Mouse (Mus musculus) gastrocnemius, adult 8-10 months (tissue): ENCODE data around the gene Rpp25. TPM values are rescaled to one million over a fixed set of nuclear protein-coding genes. Genes with fewer than 3 reads are reported as not detected.
A peak's percentile ranks its signal among the peaks of the same experiment; 100 is the strongest.

Experiments used
- DNase-seq, 2 experiments: peaks; one replicate each; pipeline ENCODE4 v3.0.0; 2022; ENCODE audit warnings: low spot score in 2 of 2
- total RNA-seq, 4 experiments: library from RNA; stranded (reverse); gene quantifications; 2 replicates each; pipeline ENCODE4 v1.2.4; 2022

Gene Rpp25
- total RNA-seq, 4 experiments from 2014 or later: not detected

DNA sequence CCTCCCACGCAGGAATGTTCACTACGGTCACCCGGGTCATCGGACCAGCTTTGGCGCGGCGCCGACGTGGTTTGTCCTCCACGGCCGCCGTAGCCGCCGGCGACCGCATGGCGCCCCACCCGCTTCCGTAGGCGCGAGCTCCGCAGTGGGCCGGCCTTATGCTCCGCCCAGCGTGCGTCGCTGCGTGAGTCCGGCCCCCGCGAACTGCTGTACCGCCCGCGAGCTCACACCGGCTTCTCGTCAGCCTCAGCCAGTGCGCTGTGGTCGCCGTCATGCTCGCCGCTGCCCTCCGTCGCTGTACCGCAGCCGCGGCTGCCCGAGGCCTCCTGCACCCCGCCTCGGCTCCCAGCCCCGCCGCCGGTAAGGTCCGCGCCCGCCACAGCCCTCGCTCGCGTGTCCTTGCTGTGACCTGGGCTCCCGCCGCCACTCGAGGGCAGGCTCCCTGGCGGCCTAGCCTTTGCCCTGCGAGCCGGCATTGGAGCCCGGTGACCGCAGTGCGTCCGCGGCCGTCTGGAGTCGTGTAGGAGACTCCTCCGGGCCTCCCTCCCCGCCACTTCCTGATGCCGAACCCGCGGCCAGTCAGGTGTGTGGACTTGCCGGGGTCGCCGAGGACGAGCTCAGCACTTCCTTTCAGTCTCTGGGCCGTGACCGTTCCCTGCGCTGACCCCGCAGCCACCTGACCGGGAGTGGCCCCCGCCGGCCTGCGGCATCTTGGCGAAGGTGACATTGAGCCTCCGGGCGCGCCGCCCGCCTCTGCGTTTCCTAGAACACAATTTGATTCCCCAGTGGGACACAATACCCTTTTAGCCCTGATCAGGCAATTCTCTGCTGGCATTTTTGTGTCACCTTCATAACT, 17.5 kb downstream of the Rpp25 start, which contains the start of gene Cox5a:
Gene Cox5a (plus strand): TSS at position 219 of the 856 bp plus-strand sequence.
- DNase-seq: peak; percentile 86 to 94

DNA sequence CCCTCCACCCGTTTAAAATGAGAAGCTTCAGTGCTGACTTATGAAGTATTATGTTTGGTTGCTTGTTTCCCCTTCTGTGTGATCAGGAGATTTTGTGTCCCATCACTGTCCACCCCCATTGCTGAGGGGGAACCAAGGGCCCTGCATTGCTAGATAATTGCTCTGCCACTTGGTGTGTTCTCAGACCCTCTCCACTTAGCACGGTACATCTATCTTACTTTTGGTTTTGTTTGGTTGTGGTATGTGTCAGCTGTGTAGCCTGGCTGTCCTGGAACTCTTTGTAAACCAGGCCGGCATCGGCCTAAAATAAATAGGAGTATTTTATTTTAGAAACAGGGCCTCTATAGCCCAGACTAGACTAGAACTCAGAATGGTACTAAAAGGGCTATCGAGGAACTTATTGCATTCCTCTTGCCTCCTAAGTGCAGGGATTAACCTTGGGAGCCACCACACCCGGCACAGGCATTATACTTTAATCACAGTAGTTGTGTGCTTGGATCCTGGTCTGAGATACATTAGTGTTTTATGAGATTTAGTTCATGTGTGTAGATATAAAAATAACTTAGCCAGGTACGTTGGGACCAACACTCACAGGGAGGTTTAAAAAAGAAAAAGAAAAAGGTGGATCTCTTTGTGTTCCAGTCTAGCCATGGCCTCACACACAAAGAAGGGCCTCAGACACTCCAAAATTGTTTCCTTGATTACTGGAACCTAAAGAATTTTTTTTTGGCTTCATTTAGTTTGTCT, 18.5 kb downstream of the Rpp25 start:
- no peak for DNase-seq

- no peak for DNase-seq
Measured at GRCm38 (mm10) chr9:57522861-57523246, 19.0 kb downstream of the Rpp25 start.

DNA sequence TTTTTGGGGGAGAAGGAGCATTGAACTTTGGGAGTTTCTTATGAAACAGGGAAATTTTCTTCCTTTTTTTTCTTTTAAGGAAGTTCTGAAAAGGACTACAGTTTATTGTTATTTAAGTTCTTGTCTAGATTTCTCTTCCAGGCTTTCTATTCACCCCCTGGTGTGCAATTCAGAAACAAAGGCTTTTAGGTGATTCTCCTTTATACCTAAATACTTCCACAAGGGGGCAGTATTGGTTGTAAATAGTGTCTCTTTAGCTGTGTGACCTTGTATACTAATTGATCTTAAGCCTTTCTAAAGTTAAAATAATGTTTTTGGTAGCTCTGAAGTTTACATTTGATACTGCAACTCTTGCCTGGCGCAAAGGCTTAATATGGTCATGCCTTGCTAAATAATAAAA, 19.9 kb downstream of the Rpp25 start:
- no peak for DNase-seq

DNA sequence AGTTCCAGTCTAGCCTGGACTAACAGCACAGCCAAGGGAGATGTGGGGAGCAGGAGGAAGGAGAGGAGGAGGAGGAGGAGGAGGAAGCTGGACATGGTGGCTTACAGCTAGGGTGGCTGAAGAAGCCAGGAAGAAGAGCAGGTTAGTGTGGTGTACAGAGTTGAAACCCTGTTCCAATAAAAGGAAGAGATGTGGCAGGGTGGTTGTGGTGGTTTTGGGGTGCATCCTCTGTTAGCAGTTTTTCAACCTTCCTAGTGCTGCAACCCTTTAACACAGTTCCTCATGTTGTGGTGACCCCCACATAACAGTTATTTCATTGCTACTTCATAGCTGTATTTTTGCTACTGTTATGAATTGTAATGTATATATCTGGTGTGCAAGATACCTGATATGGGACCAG, 20.6 kb downstream of the Rpp25 start:
- no peak for DNase-seq

- no peak for DNase-seq
Measured at GRCm38 (mm10) chr9:57525516-57525915, 21.7 kb downstream of the Rpp25 start.

- no peak for DNase-seq
Measured at GRCm38 (mm10) chr9:57526435-57526834, 22.6 kb downstream of the Rpp25 start.

- no peak for DNase-seq
Measured at GRCm38 (mm10) chr9:57531946-57532345, 28.1 kb downstream of the Rpp25 start.

DNA sequence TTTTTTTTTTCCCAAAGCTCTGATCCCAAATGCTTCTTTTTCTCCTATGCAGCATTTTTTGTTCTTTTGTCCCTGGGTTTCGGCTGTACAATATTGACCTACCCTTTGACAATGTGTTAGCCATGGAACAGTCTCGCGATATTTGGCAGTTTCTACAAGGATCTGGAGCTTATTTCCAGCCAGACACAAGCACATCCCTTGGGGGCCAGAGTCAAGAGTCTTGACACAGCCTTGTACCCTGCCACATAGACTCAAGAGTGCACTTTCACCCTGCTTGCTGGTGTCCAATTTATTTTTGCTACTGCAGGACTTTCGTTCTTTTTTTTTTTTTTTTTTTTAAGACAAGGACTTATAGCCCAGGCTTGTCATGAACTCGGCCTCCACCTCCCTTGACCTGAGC, 32.5 kb downstream of the Rpp25 start:
- DNase-seq: no peak

- peak; percentile 84 to 85 for DNase-seq
Measured at GRCm38 (mm10) chr9:57537044-57537727, 33.4 kb downstream of the Rpp25 start, which contains the start of gene Fam219b. Gene Fam219b, plus strand, starts transcription at chr9:57537528.

GRCm38 (mm10) chr9:57537728-57538181, 33.9 kb downstream of the Rpp25 start:
- DNase-seq: no peak

GRCm38 (mm10) chr9:57539550-57539949, 35.7 kb downstream of the Rpp25 start:
- DNase-seq: no peak

DNA sequence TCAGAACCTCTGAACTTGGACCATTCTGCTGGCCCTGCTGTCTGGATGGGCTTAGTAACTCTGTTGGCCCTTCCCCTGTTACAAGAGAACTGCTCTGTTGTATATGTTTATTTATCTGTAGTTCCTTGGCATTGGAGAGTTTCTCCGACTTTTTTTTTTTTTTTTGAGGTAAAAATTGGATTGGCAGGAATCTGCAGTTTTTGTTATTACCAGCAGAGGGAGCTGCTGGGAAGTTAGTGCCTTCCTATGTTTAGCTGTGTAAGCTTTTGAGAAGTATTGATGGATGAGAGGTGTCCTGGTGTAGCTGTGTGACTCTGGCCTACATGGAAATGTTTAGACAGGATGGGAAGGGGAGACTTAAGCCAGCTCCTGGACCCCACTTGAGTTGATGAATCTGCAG, 37.5 kb downstream of the Rpp25 start:
- DNase-seq: no peak

- no peak for DNase-seq
Measured at GRCm38 (mm10) chr9:57543951-57544350, 40.1 kb downstream of the Rpp25 start.

- peak; percentile 53 to 57 for DNase-seq
Measured at GRCm38 (mm10) chr9:57547287-57547686, 43.5 kb downstream of the Rpp25 start.

- DNase-seq: no peak
Measured at GRCm38 (mm10) chr9:57547869-57548268, 44.0 kb downstream of the Rpp25 start.

DNA sequence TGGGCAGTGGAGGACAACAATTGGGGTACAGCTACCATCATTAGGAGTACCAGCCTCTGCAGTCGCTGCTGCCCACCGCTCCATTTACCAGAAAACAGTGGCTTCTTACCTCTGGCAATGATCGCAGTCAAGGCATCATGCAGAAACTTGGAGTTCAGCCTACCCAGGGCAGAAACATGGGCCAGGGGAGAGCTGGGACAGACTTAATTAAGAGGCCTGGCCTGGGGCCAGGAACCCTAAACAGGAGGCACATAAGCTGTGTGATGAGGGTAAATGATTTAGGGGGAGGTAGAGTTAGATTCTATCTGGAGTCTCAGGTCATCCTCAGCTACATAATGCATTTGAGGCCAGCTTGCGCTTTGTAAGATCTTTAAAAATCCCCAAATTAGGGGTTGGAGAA, 45.4 kb downstream of the Rpp25 start:
- DNase-seq: no peak

DNA sequence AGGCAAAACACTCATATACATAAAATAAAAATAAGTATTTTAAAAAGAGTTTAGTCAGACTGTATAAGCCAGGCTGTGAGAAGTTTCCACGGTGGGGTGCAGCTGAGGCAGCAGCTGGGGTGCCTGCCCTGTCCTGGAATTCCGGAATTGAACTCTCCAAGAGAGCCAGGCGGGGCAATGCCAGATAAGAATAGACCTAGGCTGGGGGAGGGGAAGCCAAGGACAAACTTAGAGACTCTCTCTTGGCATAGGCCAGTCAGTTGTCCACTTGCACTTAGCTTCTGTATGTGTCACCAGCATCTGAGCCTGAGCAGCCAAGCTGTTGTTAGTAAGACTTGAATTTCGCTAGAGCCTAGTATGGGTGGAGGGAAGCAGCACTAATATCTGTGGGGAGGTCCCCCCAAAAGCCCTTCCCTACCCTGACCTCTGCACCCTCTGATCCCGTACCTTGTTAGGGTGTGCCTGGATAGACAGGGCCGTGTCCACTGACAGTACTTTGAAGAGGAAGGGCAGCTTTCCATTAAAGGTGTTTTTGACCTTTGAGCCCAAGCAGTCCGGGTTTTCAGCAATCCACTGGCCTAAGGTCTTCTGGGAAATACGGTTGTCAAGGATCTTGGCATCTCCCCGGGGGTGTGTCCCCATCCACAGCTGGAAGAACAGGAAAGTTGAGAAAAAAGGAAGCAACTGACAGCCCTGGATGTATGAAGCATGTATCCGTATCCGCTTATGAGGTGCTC, 46.5 kb downstream of the Rpp25 start:
- DNase-seq: peak; percentile 55 to 56

GRCm38 (mm10) chr9:57552139-57552887, 48.5 kb downstream of the Rpp25 start, which contains the start of gene Mpi:
Gene Mpi, minus strand, starts transcription at chr9:57552763.
- DNase-seq: peak in 1 of 2 experiments; percentile 40

GRCm38 (mm10) chr9:57553119-57553518, 49.3 kb downstream of the Rpp25 start:
- DNase-seq: no peak
